Mouse (Mus musculus): ENCODE data around the gene Higd1c. TPM values are rescaled to one million over a fixed set of nuclear protein-coding genes. Genes with fewer than 3 reads are reported as not detected.

Higd1c gene
- polyA plus RNA-seq, 1 experiment from 2014 or later = 0.40 TPM

DNA sequence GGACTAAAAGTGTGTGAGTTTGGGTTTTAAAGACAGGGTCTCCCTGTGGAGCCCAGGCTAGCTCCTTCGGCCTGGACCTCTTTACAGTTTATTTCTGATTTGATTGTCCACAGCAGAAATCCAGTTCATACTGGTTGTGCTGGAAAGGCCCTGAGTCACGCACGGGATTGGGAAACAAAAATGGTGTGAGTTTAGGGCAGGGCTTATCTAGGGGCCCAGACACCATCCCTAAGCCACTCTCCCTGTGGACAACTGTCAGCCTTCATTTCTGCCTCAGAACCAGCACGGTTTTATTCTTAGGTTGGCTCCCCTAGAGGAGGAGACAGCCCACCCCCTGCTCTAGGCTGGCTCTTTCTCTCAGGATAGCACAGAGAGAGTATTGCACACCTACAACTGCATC lies 68.9 kb downstream of the Higd1c start:
- Histone ChIP-seq H3K27ac (no peak overlapping the region), H3K4me2 (replicated peaks) (no peak overlapping the region), H3K4me3 (replicated peaks) (no peak overlapping the region), H3K4me1 (replicated peaks) (no peaks in the 10 kb centered on the region), H3K9me3 (no peaks in the 10 kb centered on the region), H3K27me3 (replicated peaks) (no peaks in the 10 kb centered on the region), H3K9ac (no peak overlapping the region), H3K36me3 (no peaks in the 10 kb centered on the region)
- WGBS = 73% methylated on average over 4 of the region's 4 CpGs
- no peak for ATAC-seq

Other genes with a start within 250 kb of the Higd1c start
- gene Atf1, start 136.7 kb upstream of the Higd1c start, polyA plus RNA-seq (2015; fragmentation: Nextera tagmentation; extraction: Ambion mirVana) = 41.5 and 44.5 TPM in 2 replicates
- not detected in 2 replicates for gene Tmprss12, start 83.7 kb upstream of the Higd1c start, polyA plus RNA-seq (2015; fragmentation: Nextera tagmentation; extraction: Ambion mirVana)
- gene Mettl7a1, start 60.4 kb upstream of the Higd1c start, polyA plus RNA-seq (2015; fragmentation: Nextera tagmentation; extraction: Ambion mirVana) = 4.2 and 4.6 TPM in 2 replicates
- gene Mettl7a3, start 29.6 kb upstream of the Higd1c start, polyA plus RNA-seq (2015; fragmentation: Nextera tagmentation; extraction: Ambion mirVana) = 0.21 TPM in 1 of 2 replicates, not detected in the other
- gene Methig1, start 11.4 kb upstream of the Higd1c start, polyA plus RNA-seq (2015; fragmentation: Nextera tagmentation; extraction: Ambion mirVana) = 0.14 and 0.15 TPM in 2 replicates
- not detected in 2 replicates for gene Mettl7a2, start 11.3 kb upstream of the Higd1c start, polyA plus RNA-seq (2015; fragmentation: Nextera tagmentation; extraction: Ambion mirVana)
- gene Gm5475, start 57.6 kb downstream of the Higd1c start, polyA plus RNA-seq (2015; fragmentation: Nextera tagmentation; extraction: Ambion mirVana) = 0.13 and 0.19 TPM in 2 replicates
- gene Slc11a2, start 60.5 kb downstream of the Higd1c start, polyA plus RNA-seq (2015; fragmentation: Nextera tagmentation; extraction: Ambion mirVana) = 29.8 and 29.9 TPM in 2 replicates
- 31.2 and 32.9 TPM in 2 replicates for gene Letmd1, start 104.5 kb downstream of the Higd1c start, polyA plus RNA-seq (2015; fragmentation: Nextera tagmentation; extraction: Ambion mirVana)
- gene Csrnp2, start 130.9 kb downstream of the Higd1c start, polyA plus RNA-seq (2015; fragmentation: Nextera tagmentation; extraction: Ambion mirVana) = 7.7 and 8.7 TPM in 2 replicates
- 15.5 and 16.2 TPM in 2 replicates for gene Tfcp2, start 187.5 kb downstream of the Higd1c start, polyA plus RNA-seq (2015; fragmentation: Nextera tagmentation; extraction: Ambion mirVana)
- gene Pou6f1, start 235.4 kb downstream of the Higd1c start, polyA plus RNA-seq (2015; fragmentation: Nextera tagmentation; extraction: Ambion mirVana) = 4.0 and 4.4 TPM in 2 replicates